Mouse (Mus musculus) kidney, adult 8-10 months (tissue): ENCODE measurements at regions not wholly inside any gene's neighbourhood (a gene's known extent, or its start where the extent isn't known, plus 50 kb on each side); places are given as distances from the start of the nearest gene placed in this dataset.

ENCODE experiments used
- DNase-seq, 2 experiments: peaks; one replicate each; pipeline ENCODE4 v3.0.0; 2022

- no peak for DNase-seq
Observed at GRCm38 (mm10) chr10:91580959-91581358, 399.8 kb upstream of the Tmpo start.

- no peak for DNase-seq
Observed at GRCm38 (mm10) chr10:91575323-91576064, 394.4 kb upstream of the Tmpo start.

DNA sequence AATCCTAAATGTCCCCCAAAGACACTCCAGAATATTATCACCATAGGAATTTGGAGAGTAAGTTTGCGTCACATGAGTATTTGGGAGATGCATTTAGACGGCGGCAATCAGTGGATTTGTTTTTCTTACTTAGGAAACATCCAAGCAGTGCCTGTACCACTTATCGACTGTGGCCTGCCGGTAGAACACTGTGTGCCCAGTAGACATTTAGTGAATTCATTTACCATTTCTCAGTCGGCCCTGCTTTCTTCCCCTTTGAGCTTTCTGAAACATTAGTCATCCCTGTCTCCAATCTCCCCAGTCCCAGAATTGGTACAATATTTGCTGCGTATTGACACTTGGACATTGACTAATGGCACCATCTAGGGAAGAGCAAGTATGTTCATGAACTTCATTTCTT lies 391.7 kb upstream of the Tmpo start:
- no peak for DNase-seq

DNA sequence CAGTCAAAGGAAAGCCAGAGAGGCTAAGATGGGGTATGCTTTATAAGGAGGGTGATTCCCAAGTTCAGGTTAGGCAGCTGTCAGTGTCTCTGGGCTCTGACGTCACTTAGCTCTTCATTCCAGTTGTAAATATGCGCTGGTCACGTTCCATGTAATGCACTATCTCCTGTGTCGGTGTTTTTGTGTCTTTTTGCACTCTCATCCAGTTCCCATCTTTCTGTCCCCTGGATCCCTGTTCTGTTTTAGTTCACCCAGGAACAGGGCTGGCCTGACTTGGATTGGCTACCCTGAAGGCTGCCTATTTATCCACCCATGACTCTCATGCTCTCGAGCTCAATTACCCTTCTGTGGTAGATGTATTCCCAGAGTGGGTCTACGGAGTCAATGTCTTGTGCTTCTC lies 387.9 kb upstream of the Tmpo start:
- DNase-seq = no peak

DNA sequence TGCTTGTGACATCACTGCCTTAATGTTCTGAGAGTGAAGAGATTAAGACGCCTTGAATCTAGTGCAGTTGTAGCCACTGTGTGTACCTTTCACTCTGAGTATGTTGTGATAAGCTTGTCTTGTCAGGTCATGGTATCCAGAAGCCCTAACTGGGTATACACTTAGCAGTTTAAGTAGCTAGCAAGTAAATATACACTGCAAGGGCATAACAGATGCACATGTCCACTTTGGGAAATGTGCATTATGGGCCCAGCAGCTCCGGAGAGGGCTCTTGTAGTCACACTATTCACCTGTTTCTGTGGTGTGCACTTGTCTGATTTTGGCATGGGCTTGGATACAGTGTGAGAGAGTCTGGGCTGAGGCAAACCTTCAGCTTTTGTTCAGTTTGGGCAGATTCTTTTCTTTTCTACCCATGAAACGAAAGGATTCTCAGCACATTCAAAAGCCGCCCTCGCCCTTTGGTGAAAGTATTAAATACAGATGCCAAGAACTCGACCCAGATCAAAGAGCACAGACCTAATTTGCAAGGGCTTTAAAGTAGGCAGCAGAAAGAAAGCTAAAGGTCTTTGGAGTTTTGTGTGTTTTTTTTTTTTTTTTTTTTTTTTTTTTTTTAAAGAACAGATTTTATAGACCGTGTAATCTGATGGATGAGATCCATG lies 385.1 kb upstream of the Tmpo start:
- DNase-seq = peak in 1 of 2 experiments; percentile 28

DNA sequence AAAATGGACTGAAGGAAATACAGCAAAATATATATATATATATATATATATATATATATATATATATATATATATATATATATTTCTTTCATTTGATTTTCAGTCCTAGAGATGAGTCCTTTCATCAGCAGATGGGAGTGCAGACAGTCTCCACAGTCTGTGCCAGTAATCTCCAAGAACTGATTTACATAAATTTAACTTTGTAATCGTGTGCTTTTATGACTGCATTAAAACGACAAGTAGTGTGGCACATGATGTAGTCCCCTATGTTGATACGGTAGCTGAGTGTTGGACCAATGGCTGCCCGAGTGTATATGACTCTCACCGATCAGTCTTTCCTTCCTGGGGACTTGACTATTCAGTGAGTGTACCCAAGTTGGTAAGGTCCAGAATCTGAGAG lies 378.2 kb upstream of the Tmpo start:
- DNase-seq = no peak

GRCm38 (mm10) chr10:91548071-91548470 lies 367.0 kb upstream of the Tmpo start:
- DNase-seq = no peak

- DNase-seq = peak; percentile 6 to 14
Observed at GRCm38 (mm10) chr10:91546140-91546539, 365.0 kb upstream of the Tmpo start.

GRCm38 (mm10) chr10:91545421-91545820 lies 364.3 kb upstream of the Tmpo start:
- no peak for DNase-seq

DNA sequence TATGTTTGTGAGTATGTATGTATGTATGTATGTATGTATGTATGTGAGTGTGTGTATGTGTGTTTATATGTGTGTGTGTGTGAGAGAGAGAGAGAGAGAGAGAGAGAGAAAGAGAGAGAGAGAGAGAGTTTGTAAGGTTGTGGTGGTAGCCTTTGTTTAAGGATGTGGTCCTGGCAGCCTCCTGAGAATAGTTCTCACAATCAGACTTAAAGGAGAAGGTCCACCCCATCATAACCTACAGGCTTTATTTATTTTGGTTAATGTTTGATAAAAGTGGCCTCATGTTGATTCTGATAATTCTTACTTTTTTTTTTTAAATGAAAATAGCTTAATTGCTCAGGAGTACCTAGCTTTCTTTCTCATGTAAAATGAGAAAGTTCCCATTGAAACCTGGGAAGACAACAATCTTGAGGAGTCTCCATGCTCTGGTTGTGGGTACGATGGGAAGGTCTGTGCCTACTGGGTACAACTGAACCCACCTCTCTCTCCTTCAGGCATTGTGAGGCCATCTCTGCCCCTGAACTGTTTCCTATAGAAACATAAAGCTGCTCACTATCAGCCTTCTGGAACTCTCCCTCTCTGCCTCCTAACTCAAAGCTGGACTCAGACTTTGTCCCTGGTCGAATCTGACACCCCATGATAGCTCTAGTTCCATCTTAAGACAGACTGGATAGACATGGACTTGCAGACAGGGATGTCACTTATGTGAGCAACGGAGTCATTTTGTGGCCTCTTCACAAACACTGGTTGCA lies 362.2 kb upstream of the Tmpo start:
- DNase-seq = no peak

DNA sequence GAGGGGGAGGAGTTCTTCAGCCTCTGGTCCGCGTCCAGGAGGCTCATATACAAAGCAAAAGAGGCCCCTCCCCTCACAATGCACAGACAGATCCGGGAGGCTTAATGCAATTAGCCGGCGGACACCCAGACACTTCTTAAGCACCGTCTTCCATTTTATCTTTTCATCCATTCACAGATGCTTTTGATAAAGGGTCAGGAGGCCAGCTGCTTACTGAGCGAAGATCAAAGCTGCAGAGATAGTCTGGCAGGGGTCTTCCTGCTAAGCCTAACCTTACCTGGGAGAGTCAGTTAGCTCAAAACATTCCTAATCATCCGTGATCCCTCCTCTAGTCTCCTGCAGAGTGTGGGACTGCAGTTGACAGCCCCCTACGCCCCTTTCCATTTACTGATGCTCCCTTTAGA lies 361.1 kb upstream of the Tmpo start:
- no peak for DNase-seq

GRCm38 (mm10) chr10:91537241-91537640 lies 356.1 kb upstream of the Tmpo start:
- no peak for DNase-seq

GRCm38 (mm10) chr10:91535392-91535791 lies 354.3 kb upstream of the Tmpo start:
- DNase-seq = no peak

DNA sequence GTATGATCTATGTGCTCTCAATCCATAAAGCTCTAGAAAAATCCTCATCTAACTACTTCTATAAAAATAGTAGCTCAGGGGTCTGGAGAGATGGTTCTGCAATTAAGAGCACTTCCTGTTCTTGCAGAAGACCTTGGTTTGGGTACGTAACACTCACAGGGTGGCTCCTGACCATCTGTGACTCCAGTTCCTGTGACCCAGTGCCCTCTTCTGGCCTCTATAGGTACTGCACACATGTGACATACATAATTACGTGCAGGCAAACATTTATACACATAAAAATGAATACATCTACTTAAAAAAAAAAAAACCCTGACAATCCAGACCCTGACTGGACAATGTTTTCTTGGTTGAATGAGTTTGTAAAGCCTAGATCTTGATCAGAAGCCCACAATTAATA lies 347.2 kb upstream of the Tmpo start:
- DNase-seq = no peak

DNA sequence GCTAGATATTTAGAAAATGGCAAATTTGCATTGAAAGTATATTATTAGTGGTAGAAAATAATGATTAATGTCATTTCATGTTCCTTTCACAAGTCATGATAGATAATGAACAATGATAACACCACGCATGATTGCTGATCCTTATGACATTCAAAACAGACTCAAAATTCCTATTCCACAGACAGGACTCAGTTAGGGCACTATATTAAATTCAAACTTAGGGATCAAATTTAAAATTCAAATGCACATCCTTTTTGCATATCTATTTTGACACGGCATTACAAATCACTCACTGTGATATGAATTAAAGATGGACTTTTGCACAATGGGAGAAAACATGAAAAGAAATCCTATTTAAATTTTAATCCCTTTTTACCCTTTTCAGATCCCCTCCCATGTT lies 340.1 kb upstream of the Tmpo start:
- no peak for DNase-seq

DNA sequence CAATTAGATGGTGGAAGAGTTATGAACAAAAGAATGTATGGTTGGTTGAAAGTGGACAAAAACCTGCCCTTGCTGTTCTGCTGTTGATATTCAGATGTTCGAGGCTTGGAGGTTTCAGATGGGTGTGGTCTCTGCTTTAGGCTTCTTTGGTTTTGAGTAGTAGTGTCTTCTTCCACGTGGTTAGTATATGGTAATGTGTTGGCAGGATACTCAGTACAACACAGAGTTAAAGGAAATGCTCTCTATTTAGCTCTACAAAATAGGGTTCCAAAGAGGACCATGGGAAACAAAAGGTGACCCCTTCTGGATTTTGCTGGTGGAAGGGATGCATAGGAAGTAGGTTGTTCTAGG lies 333.9 kb upstream of the Tmpo start:
- no peak for DNase-seq

GRCm38 (mm10) chr10:91514163-91515020 lies 333.3 kb upstream of the Tmpo start:
- no peak for DNase-seq

GRCm38 (mm10) chr10:91507038-91507437 lies 325.9 kb upstream of the Tmpo start:
- DNase-seq = no peak

- peak in 1 of 2 experiments; percentile 7 for DNase-seq
Observed at GRCm38 (mm10) chr10:91504891-91505290, 323.8 kb upstream of the Tmpo start.

- DNase-seq = peak in 1 of 2 experiments; percentile 29
Observed at GRCm38 (mm10) chr10:91498543-91498942, 317.4 kb upstream of the Tmpo start.

GRCm38 (mm10) chr10:91464691-91465090 lies 283.6 kb upstream of the Tmpo start:
- peak in 1 of 2 experiments; percentile 2 for DNase-seq

DNA sequence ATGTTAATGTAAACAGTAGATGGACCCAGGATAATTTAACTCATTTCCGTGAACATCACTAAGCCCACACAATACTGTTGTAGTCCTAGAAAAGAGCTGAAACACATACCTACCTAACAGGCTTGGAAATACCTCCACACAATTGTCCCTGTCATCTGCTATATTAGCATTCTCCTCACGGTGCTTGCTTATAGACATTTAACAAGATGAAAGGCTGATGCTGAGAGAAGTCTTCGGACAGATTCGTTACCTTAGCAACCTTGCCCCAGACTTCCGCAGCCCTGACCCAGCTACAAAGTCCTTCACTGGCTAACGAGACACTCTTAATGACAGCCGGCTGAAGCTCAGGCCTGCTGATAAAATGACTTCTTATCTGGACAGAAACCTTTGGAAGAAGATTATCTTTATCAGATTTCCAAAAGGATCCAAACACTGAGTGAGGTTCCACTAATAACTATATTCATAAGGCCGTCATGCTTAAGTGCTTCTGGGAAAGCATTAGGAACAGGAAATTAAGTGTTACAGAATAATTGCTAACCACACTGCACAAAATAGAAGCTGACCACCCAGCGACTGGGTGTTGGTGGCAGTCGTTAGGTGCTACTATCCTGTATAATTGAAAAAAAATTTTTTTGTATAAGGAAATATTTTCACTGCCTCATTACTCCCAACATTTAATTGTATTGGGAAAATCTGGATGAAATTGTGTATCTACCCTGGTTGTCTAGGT lies 267.0 kb upstream of the Tmpo start:
- no peak for DNase-seq
